Mouse (Mus musculus) bone marrow macrophage, adult 2 months (primary cell): Measurements from ENCODE around the gene Shld1.

Experiments used
- CTCF ChIP-seq: IDR thresholded peaks from 2 replicates; pipeline ENCODE4 v1.5.1; 2012; ENCODE audit warnings: low read depth, mild to moderate bottlenecking, low read length, moderate library complexity
- POLR2A ChIP-seq: IDR thresholded peaks from 2 replicates; pipeline ENCODE4 v1.6.1; 2012; ENCODE audit warnings: mild to moderate bottlenecking, low read depth, low read length, borderline replicate concordance

GRCm38 (mm10) chr2:132784039-132784438, 97.3 kb downstream of the Shld1 start:
- TF ChIP-seq POLR2A: no peak
- TF ChIP-seq CTCF: no peak
